Comparison of ENCODE assay signal across 22 mouse cellular contexts in genomic region chr5:33531263-33531662, GRCm38 (mm10).
"Had no signal": no experiment of that assay in that cellular context is flagged by ENCODE, and none has a peak within 500 bp of the region (broad histone marks: within the 10 kb centered on the region; RNA-seq: fewer than 3 reads in every experiment).

No protein-coding gene starts in this region.

- H3K9me3 ChIP-seq: heart, embryonic 10.5 days; heart, embryonic 12.5 days; hindbrain, embryonic 10.5 days; hindbrain, embryonic 12.5 days; intestine, embryonic 15.5 days; limb, embryonic 13.5 days; limb, embryonic 15.5 days; liver, embryonic 12.5 days had no signal

- H3K36me3 ChIP-seq: heart, embryonic 10.5 days; heart, embryonic 12.5 days; hindbrain, embryonic 10.5 days; hindbrain, embryonic 12.5 days; intestine, embryonic 15.5 days; limb, embryonic 13.5 days; limb, embryonic 15.5 days; liver, embryonic 12.5 days had no signal

- DNase-seq: gastrocnemius, adult 2 months; gastrocnemius, postnatal 10 days; gastrocnemius, postnatal 25 days; heart, adult 18-20 months; heart, postnatal 10 days; heart, postnatal 4 days; kidney, adult 18-20 months; kidney, adult 8-10 months; kidney, postnatal 10 days; kidney, postnatal 25 days; kidney, postnatal 4 days; left cerebral cortex, postnatal 4 days had no signal

- H3K4me3 ChIP-seq: gastrocnemius, adult 2 months; heart, embryonic 10.5 days; heart, embryonic 12.5 days; hindbrain, embryonic 10.5 days; hindbrain, embryonic 12.5 days; intestine, embryonic 15.5 days; layer of hippocampus, adult 2 months; left cerebral cortex, adult 2 months; limb, embryonic 13.5 days; limb, embryonic 15.5 days; liver, embryonic 12.5 days had no signal
